ENCODE assay signal across 13 mouse cellular contexts in genomic region chr1:177545031-177545735, GRCm38 (mm10).
DNase-seq lines count a peak whose midpoint lies in the region.
"Had no signal": no experiment of that assay in that cellular context is flagged by ENCODE, and none has a peak within 500 bp of the region (broad histone marks: within the 10 kb centered on the region; RNA-seq: fewer than 3 reads in every experiment).

No protein-coding gene starts in this region.

- H3K4me1 ChIP-seq in embryonic facial prominence, embryonic 10.5 days: peaks cover 9% of the 10 kb centered on the region
- H3K4me1 ChIP-seq: embryonic facial prominence, embryonic 12.5 days; midbrain, embryonic 13.5 days had no signal

- no peak overlapping the region for H3K4me3 ChIP-seq in embryonic facial prominence, embryonic 10.5 days
- H3K4me3 ChIP-seq: embryonic facial prominence, embryonic 12.5 days; midbrain, embryonic 13.5 days had no signal

- H3K27me3 ChIP-seq in embryonic facial prominence, embryonic 10.5 days (replicated peaks; ENCODE audit: low read depth, poor library complexity, severe bottlenecking): no peaks in the 10 kb centered on the region
- H3K27me3 ChIP-seq: CH12.LX; embryonic facial prominence, embryonic 12.5 days; midbrain, embryonic 13.5 days had no signal

- peak; percentile 45 for DNase-seq in layer of hippocampus, adult 9-11 months
- DNase-seq in layer of hippocampus, postnatal 25 days (ENCODE audit: extremely low spot score in 1 of 2, low spot score in 1 of 2): no peak
- DNase-seq in embryonic facial prominence, embryonic 10.5 days (ENCODE audit: low spot score): peak; percentile 37
- DNase-seq in frontal cortex, postnatal 36 days (ENCODE audit: low spot score in 2 of 2): peak; percentile 77 to 80
- peak; percentile 77 to 87 for DNase-seq in right cerebral cortex, adult 2 months (ENCODE audit: low spot score in 2 of 2)
- DNase-seq in spleen, adult 18-20 months: no peak
- DNase-seq in lung, adult 18-20 months: no peak
- no peak for DNase-seq in kidney, postnatal 4 days
- DNase-seq: adrenal gland, postnatal 10 days; kidney, adult 11 months had no signal

- H3K27ac ChIP-seq in embryonic facial prominence, embryonic 10.5 days (replicated peaks): no peak overlapping the region
- H3K27ac ChIP-seq: embryonic facial prominence, embryonic 12.5 days; midbrain, embryonic 13.5 days had no signal

- no peaks in the 10 kb centered on the region for H3K36me3 ChIP-seq in embryonic facial prominence, embryonic 10.5 days (replicated peaks)
- H3K36me3 ChIP-seq: embryonic facial prominence, embryonic 12.5 days; midbrain, embryonic 13.5 days had no signal

- H3K9me3 ChIP-seq in embryonic facial prominence, embryonic 10.5 days: no peaks in the 10 kb centered on the region
- H3K9me3 ChIP-seq: embryonic facial prominence, embryonic 12.5 days; midbrain, embryonic 13.5 days had no signal

- WGBS in embryonic facial prominence, embryonic 10.5 days: 74% methylated on average over 15 of the region's 15 CpGs

Comparison
In these comparisons a context has a peak if more than half of its experiments do, and no peak if none do; other contexts are left out.
1. DNase-seq: peak in layer of hippocampus, adult 9-11 months (single experiment), embryonic facial prominence, embryonic 10.5 days (single experiment), frontal cortex, postnatal 36 days (2 of 2) and right cerebral cortex, adult 2 months (2 of 2); none in layer of hippocampus, postnatal 25 days (0 of 2), spleen, adult 18-20 months (0 of 2), lung, adult 18-20 months (0 of 2) and kidney, postnatal 4 days (0 of 2).